Mouse (Mus musculus) MEL (cell line): ENCODE measurements at regions not wholly inside any gene's neighbourhood (a gene's known extent, or its start where the extent isn't known, plus 50 kb on each side); places are given as distances from the start of the nearest gene placed in this dataset.

Experiments used
- DNase-seq: peaks from one replicate; pipeline ENCODE4 v3.0.0; 2011; ENCODE audit warnings: low read depth, low spot score
- H3K27ac ChIP-seq: 2 replicates; pipeline ENCODE4 v1.5.1; 2012; ENCODE audit warnings: low read depth, mild to moderate bottlenecking, control low read depth, low read length, moderate library complexity; ENCODE audit not compliant: control insufficient read depth
- H3K27me3 ChIP-seq, 2 experiments: fragments of 150-350 bp in 1 of 2; sonication (generic) in 1 of 2; 2 replicates each; pipeline ENCODE4 v1.6.1; 2012; ENCODE audit warnings: low read length in 2 of 2, mild to moderate bottlenecking in 2 of 2, improper control_type of control experiment in 1 of 2, moderate library complexity in 1 of 2; ENCODE audit not compliant: insufficient read depth in 2 of 2, control insufficient read depth in 1 of 2
- H3K36me3 ChIP-seq, 2 experiments: 2 replicates each; pipeline ENCODE4 v1.6.1; 2012 to 2014; ENCODE audit warnings: low read length in 2 of 2, improper control_type of control experiment in 1 of 2, inconsistent platforms in 1 of 2, mild to moderate bottlenecking in 1 of 2; ENCODE audit not compliant: insufficient read depth in 2 of 2, control insufficient read depth in 1 of 2
- H3K4me1 ChIP-seq, 2 experiments: fragments of 150-350 bp in 1 of 2; sonication (generic) in 1 of 2; 2 replicates each; pipeline ENCODE4 v1.6.1; 2012; ENCODE audit warnings: low read length in 2 of 2, improper control_type of control experiment in 1 of 2, mild to moderate bottlenecking in 1 of 2; ENCODE audit not compliant: insufficient read depth in 2 of 2, control insufficient read depth in 1 of 2
- H3K4me3 ChIP-seq, 2 experiments: fragments of 150-350 bp in 1 of 2; sonication (generic) in 1 of 2; 2 replicates each; pipeline ENCODE4 v1.5.1; 2012; ENCODE audit warnings: low read depth in 2 of 2, low read length in 2 of 2, mild to moderate bottlenecking in 2 of 2, moderate library complexity in 2 of 2, control low read depth in 1 of 2, improper control_type of control experiment in 1 of 2; ENCODE audit not compliant: control insufficient read depth in 1 of 2, insufficient read depth in 1 of 2
- H3K79me2 ChIP-seq: 2 replicates; pipeline ENCODE4 v1.6.1; 2012; ENCODE audit warnings: mild to moderate bottlenecking, low read length, moderate library complexity; ENCODE audit not compliant: control insufficient read depth, poor library complexity, insufficient read depth
- H3K9ac ChIP-seq: 2 replicates; pipeline ENCODE4 v1.6.1; 2012; ENCODE audit warnings: low read depth, mild to moderate bottlenecking, control low read depth, low read length, moderate library complexity; ENCODE audit not compliant: control insufficient read depth, poor library complexity, severe bottlenecking
- H3K9me3 ChIP-seq: fragments of 150-350 bp; sonication (generic); replicated peaks from 2 replicates; pipeline ENCODE4 v1.6.1; 2012; ENCODE audit warnings: mild to moderate bottlenecking, low read length, improper control_type of control experiment, moderate library complexity; ENCODE audit not compliant: insufficient read depth
- BHLHE40 ChIP-seq: IDR thresholded peaks from 2 replicates; pipeline ENCODE4 v1.6.1; 2012; ENCODE audit warnings: low read depth, mild to moderate bottlenecking, inconsistent platforms, low read length, improper control_type of control experiment, borderline replicate concordance
- ELF1 ChIP-seq: IDR thresholded peaks from 2 replicates; pipeline ENCODE4 v1.6.1; 2014; ENCODE audit warnings: low read depth, mild to moderate bottlenecking, inconsistent platforms, low read length, improper control_type of control experiment, moderate library complexity
- ETS1 ChIP-seq: IDR thresholded peaks from 2 replicates; pipeline ENCODE4 v1.6.1; 2012; ENCODE audit warnings: low read depth, mild to moderate bottlenecking, inconsistent platforms, low read length, improper control_type of control experiment, moderate library complexity
- GABPA ChIP-seq: IDR thresholded peaks from 2 replicates; pipeline ENCODE4 v1.6.1; 2012; ENCODE audit warnings: low read depth, mild to moderate bottlenecking, inconsistent platforms, low read length, improper control_type of control experiment, moderate library complexity
- GATA1 ChIP-seq: IDR thresholded peaks from 2 replicates; pipeline ENCODE4 v1.6.1; 2011; ENCODE audit warnings: low read depth, low read length, improper control_type of control experiment
- JUND ChIP-seq: IDR thresholded peaks from 2 replicates; pipeline ENCODE4 v1.6.1; 2011; ENCODE audit warnings: low read depth, mild to moderate bottlenecking, improper control_type of control experiment, low read length
- KAT2A ChIP-seq: conservative IDR thresholded peaks from 2 replicates; pipeline ENCODE4 v1.6.1; 2012; ENCODE audit warnings: low read depth, low read length, improper control_type of control experiment, inconsistent platforms
- MAX ChIP-seq: IDR thresholded peaks from 2 replicates; pipeline ENCODE4 v1.6.1; 2011; ENCODE audit warnings: low read length, improper control_type of control experiment
- MAZ ChIP-seq: IDR thresholded peaks from 2 replicates; pipeline ENCODE4 v1.6.1; 2012; ENCODE audit warnings: low read depth, mild to moderate bottlenecking, inconsistent platforms, low read length, improper control_type of control experiment
- MEF2A ChIP-seq: IDR thresholded peaks from 2 replicates; pipeline ENCODE4 v1.6.1; 2014; ENCODE audit warnings: low read depth, mild to moderate bottlenecking, inconsistent platforms, low read length, improper control_type of control experiment; ENCODE audit not compliant: poor library complexity, insufficient replicate concordance, severe bottlenecking; ENCODE audit errors: extremely low read depth
- MXI1 ChIP-seq: IDR thresholded peaks from 2 replicates; pipeline ENCODE4 v1.6.1; 2011; ENCODE audit warnings: mild to moderate bottlenecking, low read depth, low read length, improper control_type of control experiment
- MYC ChIP-seq: IDR thresholded peaks from 2 replicates; pipeline ENCODE4 v1.6.1; 2011; ENCODE audit warnings: low read depth, mild to moderate bottlenecking, low read length, improper control_type of control experiment, moderate library complexity
- NRF1 ChIP-seq: IDR thresholded peaks from 2 replicates; pipeline ENCODE4 v1.6.1; 2014; ENCODE audit warnings: low read depth, mild to moderate bottlenecking, inconsistent platforms, low read length, improper control_type of control experiment, moderate library complexity; ENCODE audit not compliant: poor library complexity, insufficient read depth, severe bottlenecking
- POLR2A ChIP-seq, 2 experiments: IDR thresholded peaks; 2 replicates each; pipeline ENCODE4 v1.6.1; 2011 to 2012; ENCODE audit warnings: low read length in 2 of 2, mild to moderate bottlenecking in 2 of 2, control low read depth in 1 of 2, improper control_type of control experiment in 1 of 2, low read depth in 1 of 2, moderate library complexity in 1 of 2; ENCODE audit not compliant: control insufficient read depth in 1 of 2, insufficient read depth in 1 of 2, poor library complexity in 1 of 2
- POLR2AphosphoS2 ChIP-seq: IDR thresholded peaks from 2 replicates; pipeline ENCODE4 v1.6.1; 2011; ENCODE audit warnings: low read length, improper control_type of control experiment
- RAD21 ChIP-seq: IDR thresholded peaks from 2 replicates; pipeline ENCODE4 v1.6.1; 2011; ENCODE audit warnings: mild to moderate bottlenecking, low read depth, low read length, improper control_type of control experiment
- SIN3A ChIP-seq: IDR thresholded peaks from 2 replicates; pipeline ENCODE4 v1.6.1; 2012; ENCODE audit warnings: low read length, improper control_type of control experiment, inconsistent platforms
- SMC3 ChIP-seq: IDR thresholded peaks from 2 replicates; pipeline ENCODE4 v1.6.1; 2011; ENCODE audit warnings: low read depth, low read length, improper control_type of control experiment
- TAL1 ChIP-seq: IDR thresholded peaks from 2 replicates; pipeline ENCODE4 v1.6.1; 2012; ENCODE audit warnings: mild to moderate bottlenecking, inconsistent platforms, low read length, moderate library complexity, mixed read lengths
- TBP ChIP-seq: IDR thresholded peaks from 2 replicates; pipeline ENCODE4 v1.8.0; 2011; ENCODE audit warnings: low read depth, low read length, improper control_type of control experiment
- UBTF ChIP-seq: IDR thresholded peaks from 2 replicates; pipeline ENCODE4 v1.6.1; 2012; ENCODE audit warnings: low read depth, mild to moderate bottlenecking, inconsistent platforms, low read length, improper control_type of control experiment, moderate library complexity, borderline replicate concordance; ENCODE audit not compliant: insufficient read depth
- USF1 ChIP-seq: IDR thresholded peaks from 2 replicates; pipeline ENCODE4 v1.6.1; 2014; ENCODE audit warnings: low read depth, mild to moderate bottlenecking, inconsistent platforms, low read length, improper control_type of control experiment, moderate library complexity
- ZC3H11A ChIP-seq: IDR thresholded peaks from 2 replicates; pipeline ENCODE4 v1.6.1; 2012; ENCODE audit warnings: low read depth, mild to moderate bottlenecking, inconsistent platforms, low read length, improper control_type of control experiment
- ZMIZ1 ChIP-seq: IDR thresholded peaks from 2 replicates; pipeline ENCODE4 v1.6.1; 2012; ENCODE audit warnings: low read depth, mild to moderate bottlenecking, inconsistent platforms, low read length, improper control_type of control experiment, moderate library complexity

DNA sequence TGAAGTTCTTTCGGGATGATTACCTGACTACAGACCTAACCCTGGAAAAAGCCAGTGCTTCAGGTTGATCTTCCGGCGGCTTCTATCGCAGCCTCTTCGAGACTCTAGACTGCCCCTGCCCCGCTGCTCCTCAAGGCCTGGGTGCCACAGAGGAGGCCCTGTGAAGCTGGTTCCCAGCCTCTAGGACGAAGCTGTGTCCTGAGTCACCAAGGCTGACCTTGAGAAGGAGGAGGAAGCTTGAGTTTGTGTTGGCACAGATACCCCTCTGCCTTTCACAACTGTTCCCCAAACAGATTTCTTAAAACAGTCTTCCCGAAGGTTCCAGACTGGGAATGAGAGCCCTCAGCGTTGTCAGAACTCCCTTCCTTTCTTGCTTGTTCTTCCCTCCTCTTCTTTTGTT is 112.8 kb upstream of the Mdm1 start:
- H3K36me3 ChIP-seq = no peaks in the 10 kb centered on the region
- no peak for DNase-seq
- TF ChIP-seq TBP = no peak
- TF ChIP-seq MYC = no peak
- TF ChIP-seq ELF1 = no peak
- no peak for TF ChIP-seq ZMIZ1
- no peak for TF ChIP-seq MEF2A
- no peak for TF ChIP-seq ETS1
- TF ChIP-seq MAZ = no peak
- TF ChIP-seq POLR2A (IDR thresholded peaks at IDR 0.05; ENCODE audit: control insufficient read depth in 1 of 2, insufficient read depth in 1 of 2, low read depth in 1 of 2, low read length in 2 of 2, poor library complexity in 1 of 2) = no peak
- TF ChIP-seq MAX = no peak
- no peak for TF ChIP-seq USF1
- no peak for TF ChIP-seq GABPA
- TF ChIP-seq POLR2AphosphoS2 = no peak
- TF ChIP-seq SIN3A = no peak
- H3K9me3 ChIP-seq = no peaks in the 10 kb centered on the region
- H3K9ac ChIP-seq = no peak overlapping the region
- no peaks in the 10 kb centered on the region for H3K4me1 ChIP-seq
- no peaks in the 10 kb centered on the region for H3K27me3 ChIP-seq
- H3K4me3 ChIP-seq = no peak overlapping the region
- H3K79me2 ChIP-seq = no peaks in the 10 kb centered on the region
- H3K27ac ChIP-seq = no peak overlapping the region

DNA sequence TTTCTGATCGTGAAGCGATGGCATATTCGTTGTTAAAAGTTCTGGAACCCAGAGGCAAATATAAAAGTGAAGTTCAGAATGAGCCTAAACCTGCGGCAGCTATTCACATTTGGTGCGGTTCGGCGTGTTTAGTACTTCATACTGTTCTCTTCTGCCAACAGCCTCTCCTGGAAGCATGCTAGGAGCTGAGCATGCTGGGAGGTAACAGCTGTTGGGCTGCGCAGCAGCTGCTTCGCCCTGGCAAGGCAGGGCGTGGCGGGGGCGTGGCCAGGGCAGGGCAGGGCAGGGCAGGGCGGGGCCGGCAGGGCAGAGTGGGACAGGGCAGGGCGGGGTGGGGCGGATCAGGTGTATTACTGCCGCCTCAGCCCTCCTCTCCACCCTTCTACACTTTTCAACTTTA is 107.2 kb upstream of the Mdm1 start:
- no peak overlapping the region for H3K9ac ChIP-seq
- H3K79me2 ChIP-seq = no peaks in the 10 kb centered on the region
- TF ChIP-seq SIN3A = no peak
- no peak for TF ChIP-seq MAZ
- TF ChIP-seq POLR2AphosphoS2 = no peak
- no peak for TF ChIP-seq RAD21
- no peak for TF ChIP-seq ELF1
- no peak for TF ChIP-seq ZC3H11A
- no peak for TF ChIP-seq NRF1
- TF ChIP-seq GATA1 = no peak
- TF ChIP-seq KAT2A = no peak
- TF ChIP-seq ETS1 = no peak
- TF ChIP-seq JUND = no peak
- TF ChIP-seq ZMIZ1 = no peak
- no peak for TF ChIP-seq UBTF
- no peak for TF ChIP-seq MXI1
- no peak for TF ChIP-seq TAL1
- no peak for TF ChIP-seq SMC3
- no peak for TF ChIP-seq BHLHE40
- TF ChIP-seq POLR2A (IDR thresholded peaks at IDR 0.05; ENCODE audit: control insufficient read depth in 1 of 2, insufficient read depth in 1 of 2, low read depth in 1 of 2, low read length in 2 of 2, poor library complexity in 1 of 2) = no peak

More for the DNA sequence above, 107.2 kb upstream of the Mdm1 start:
- no peak overlapping the region for H3K4me3 ChIP-seq
- peaks cover 0 to 2% of the 10 kb centered on the region in 2 experiments; a peak in 1 of 4 replicates for H3K36me3 ChIP-seq
- no peaks in the 10 kb centered on the region for H3K27me3 ChIP-seq
- H3K9me3 ChIP-seq = no peaks in the 10 kb centered on the region
- no peak for DNase-seq
- no peak overlapping the region for H3K27ac ChIP-seq
- peaks cover 0 to 7% of the 10 kb centered on the region in 2 experiments; a peak in 1 of 4 replicates for H3K4me1 ChIP-seq
